Mouse (Mus musculus) frontal cortex, adult (tissue): Measurements from ENCODE around the gene Sptlc3.

Experiments
- ATAC-seq: cut with Nextera tagmentation; 2 replicates; pipeline ENCODE4 v1.9.2; 2017; ENCODE audit warnings: mild to moderate bottlenecking, moderate library complexity, mixed read lengths; ENCODE audit not compliant: low TSS enrichment

Gene Sptlc3

GRCm38 (mm10) chr2:139493836-139494235, at the start of gene Sptlc3:
Gene Sptlc3 (plus strand): TSS chr2:139493913.
- no peak for ATAC-seq

GRCm38 (mm10) chr2:139467726-139468125, 26.0 kb upstream of the Sptlc3 start:
- no peak for ATAC-seq

GRCm38 (mm10) chr2:139488708-139489107, 5.0 kb upstream of the Sptlc3 start:
- no peak for ATAC-seq

GRCm38 (mm10) chr2:139494629-139495028, 916 bp downstream of the Sptlc3 start:
- ATAC-seq, result no peak

- ATAC-seq, result peak; percentile 41; the same call in 1 of the 2 replicates
These were observed 68.3 kb downstream of the Sptlc3 start for GRCm38 (mm10) chr2:139561966-139562505.

- ATAC-seq, result no peak
These were observed 85.6 kb downstream of the Sptlc3 start for GRCm38 (mm10) chr2:139579280-139579679.

GRCm38 (mm10) chr2:139582766-139583165, 89.1 kb downstream of the Sptlc3 start:
- ATAC-seq, result no peak; the same call in 1 of the 2 replicates

- no peak for ATAC-seq
These were observed 94.0 kb downstream of the Sptlc3 start for GRCm38 (mm10) chr2:139587660-139588200.

GRCm38 (mm10) chr2:139589905-139590304, 96.2 kb downstream of the Sptlc3 start:
- ATAC-seq, result peak; percentile 86

GRCm38 (mm10) chr2:139590888-139591698, 97.4 kb downstream of the Sptlc3 start:
- peak; percentile 85 for ATAC-seq

GRCm38 (mm10) chr2:139592109-139592508, 98.4 kb downstream of the Sptlc3 start:
- ATAC-seq, result no peak

GRCm38 (mm10) chr2:139597229-139597628, 103.5 kb downstream of the Sptlc3 start:
- no peak for ATAC-seq

GRCm38 (mm10) chr2:139601543-139602194, 108.0 kb downstream of the Sptlc3 start:
- ATAC-seq, result no peak

GRCm38 (mm10) chr2:139608167-139608566, 114.5 kb downstream of the Sptlc3 start:
- ATAC-seq, result no peak

GRCm38 (mm10) chr2:139608810-139609209, 115.1 kb downstream of the Sptlc3 start:
- ATAC-seq, result no peak

GRCm38 (mm10) chr2:139609231-139609630, 115.5 kb downstream of the Sptlc3 start:
- no peak for ATAC-seq

GRCm38 (mm10) chr2:139609662-139610291, 116.1 kb downstream of the Sptlc3 start:
- ATAC-seq, result no peak

GRCm38 (mm10) chr2:139612410-139613107, 118.8 kb downstream of the Sptlc3 start:
- no peak for ATAC-seq

- no peak for ATAC-seq
These were observed 132.8 kb downstream of the Sptlc3 start for GRCm38 (mm10) chr2:139626496-139626895.

- ATAC-seq, result no peak
These were observed 135.0 kb downstream of the Sptlc3 start for GRCm38 (mm10) chr2:139628731-139629130.

- no peak for ATAC-seq
These were observed 135.9 kb downstream of the Sptlc3 start for GRCm38 (mm10) chr2:139629653-139630052.
